Mouse (Mus musculus) myocyte (in vitro differentiated cells): ENCODE data around the gene Srd5a1.

ENCODE experiments used
- CEBPB ChIP-seq: IDR thresholded peaks from 2 replicates; pipeline ENCODE4 v1.6.1; 2011; ENCODE audit warnings: mild to moderate bottlenecking, moderate library complexity; ENCODE audit not compliant: poor library complexity, insufficient read depth, severe bottlenecking
- E2F4 ChIP-seq: IDR thresholded peaks from one replicate; pipeline ENCODE4 v1.6.1; 2011; ENCODE audit warnings: mild to moderate bottlenecking, control low read depth, moderate library complexity; ENCODE audit not compliant: insufficient read depth
- MAX ChIP-seq: IDR thresholded peaks from one replicate; pipeline ENCODE4 v1.6.1; 2011; ENCODE audit warnings: low read depth, mild to moderate bottlenecking, control low read depth
- MYOD1 ChIP-seq, 3 experiments: IDR thresholded peaks; one replicate each; pipeline ENCODE4 v1.6.1; 2011; ENCODE audit warnings: control low read depth in 2 of 3, low read depth in 2 of 3, mild to moderate bottlenecking in 2 of 3, moderate library complexity in 1 of 3; ENCODE audit not compliant: insufficient read length in 2 of 3, control insufficient read depth in 1 of 3
- MYOG ChIP-seq, 3 experiments: IDR thresholded peaks; one replicate each; pipeline ENCODE4 v1.6.1; 2011; ENCODE audit warnings: control low read depth in 2 of 3, low read depth in 2 of 3, mild to moderate bottlenecking in 2 of 3; ENCODE audit not compliant: insufficient read length in 2 of 3, control insufficient read depth in 1 of 3, insufficient read depth in 1 of 3
- POLR2A ChIP-seq: IDR thresholded peaks from one replicate; pipeline ENCODE4 v1.6.1; 2011; ENCODE audit warnings: low read depth, mild to moderate bottlenecking, control low read depth, moderate library complexity; ENCODE audit not compliant: insufficient read length
- POLR2AphosphoS2 ChIP-seq: IDR thresholded peaks from one replicate; pipeline ENCODE4 v1.6.1; 2011; ENCODE audit warnings: low read depth, control low read depth; ENCODE audit not compliant: insufficient read length
- REST ChIP-seq: IDR thresholded peaks from one replicate; pipeline ENCODE4 v1.6.1; 2011; ENCODE audit warnings: mild to moderate bottlenecking, control low read depth, moderate library complexity; ENCODE audit not compliant: insufficient read depth, insufficient read length
- SRF ChIP-seq: IDR thresholded peaks from one replicate; pipeline ENCODE4 v1.6.1; 2011; ENCODE audit warnings: low read depth; ENCODE audit not compliant: control insufficient read depth, insufficient read length
- TCF12 ChIP-seq: IDR thresholded peaks from one replicate; pipeline ENCODE4 v1.6.1; 2011; ENCODE audit warnings: mild to moderate bottlenecking, control low read depth; ENCODE audit not compliant: poor library complexity, insufficient read depth, severe bottlenecking
- TCF3 ChIP-seq: IDR thresholded peaks from one replicate; pipeline ENCODE4 v1.6.1; 2011; ENCODE audit warnings: low read depth, control low read depth; ENCODE audit not compliant: insufficient read length

DNA sequence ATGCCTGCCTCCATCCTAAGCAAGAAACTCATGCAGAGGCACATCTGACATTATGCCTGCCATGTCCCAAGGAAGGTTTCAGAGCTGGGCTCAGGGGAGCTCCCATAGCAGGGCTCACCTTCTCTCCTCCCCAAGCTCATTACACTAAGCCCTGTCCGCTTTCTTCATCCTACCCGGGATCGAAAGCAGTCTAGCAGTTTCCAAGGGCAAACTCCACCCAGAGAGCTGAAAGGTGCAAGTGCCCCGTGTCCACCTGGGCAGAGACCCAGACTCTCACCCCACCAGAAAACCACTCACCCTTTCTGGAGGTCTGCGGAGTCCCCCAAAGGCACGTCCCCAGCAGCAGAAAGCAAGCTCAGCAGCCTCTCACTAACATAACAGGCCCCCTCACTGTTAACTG is 80.3 kb downstream of the Srd5a1 start:
- no peak for TF ChIP-seq POLR2A
- no peak for TF ChIP-seq MYOG (IDR thresholded peaks at IDR 0.05; ENCODE audit: control insufficient read depth in 1 of 3, insufficient read depth in 1 of 3, insufficient read length in 2 of 3, low read depth in 2 of 3)
- no peak for TF ChIP-seq MAX
- TF ChIP-seq REST: no peak
- TF ChIP-seq POLR2AphosphoS2: no peak
- no peak for TF ChIP-seq E2F4
- TF ChIP-seq MYOD1 (IDR thresholded peaks at IDR 0.05; ENCODE audit: control insufficient read depth in 1 of 3, insufficient read length in 2 of 3, low read depth in 2 of 3): no peak
- TF ChIP-seq TCF12: no peak
- TF ChIP-seq TCF3: no peak
- TF ChIP-seq SRF: no peak
- no peak for TF ChIP-seq CEBPB
